Mouse (Mus musculus): ENCODE results near the gene Tes3-ps. TPM values are rescaled to one million over a fixed set of nuclear protein-coding genes. Genes with fewer than 3 reads are reported as not detected.

Gene Tes3-ps
- total RNA-seq (2021) = 1 to 10 TPM; 1.3 to 1.5 TPM
- long read RNA-seq, experiment 1, partial matches to known transcripts = 0 of 1 reads
- long read RNA-seq, experiment 1, other reads (novel, unspliced or antisense) = 0 of 1 reads
- long read RNA-seq, experiment 2 = 0 reads

DNA sequence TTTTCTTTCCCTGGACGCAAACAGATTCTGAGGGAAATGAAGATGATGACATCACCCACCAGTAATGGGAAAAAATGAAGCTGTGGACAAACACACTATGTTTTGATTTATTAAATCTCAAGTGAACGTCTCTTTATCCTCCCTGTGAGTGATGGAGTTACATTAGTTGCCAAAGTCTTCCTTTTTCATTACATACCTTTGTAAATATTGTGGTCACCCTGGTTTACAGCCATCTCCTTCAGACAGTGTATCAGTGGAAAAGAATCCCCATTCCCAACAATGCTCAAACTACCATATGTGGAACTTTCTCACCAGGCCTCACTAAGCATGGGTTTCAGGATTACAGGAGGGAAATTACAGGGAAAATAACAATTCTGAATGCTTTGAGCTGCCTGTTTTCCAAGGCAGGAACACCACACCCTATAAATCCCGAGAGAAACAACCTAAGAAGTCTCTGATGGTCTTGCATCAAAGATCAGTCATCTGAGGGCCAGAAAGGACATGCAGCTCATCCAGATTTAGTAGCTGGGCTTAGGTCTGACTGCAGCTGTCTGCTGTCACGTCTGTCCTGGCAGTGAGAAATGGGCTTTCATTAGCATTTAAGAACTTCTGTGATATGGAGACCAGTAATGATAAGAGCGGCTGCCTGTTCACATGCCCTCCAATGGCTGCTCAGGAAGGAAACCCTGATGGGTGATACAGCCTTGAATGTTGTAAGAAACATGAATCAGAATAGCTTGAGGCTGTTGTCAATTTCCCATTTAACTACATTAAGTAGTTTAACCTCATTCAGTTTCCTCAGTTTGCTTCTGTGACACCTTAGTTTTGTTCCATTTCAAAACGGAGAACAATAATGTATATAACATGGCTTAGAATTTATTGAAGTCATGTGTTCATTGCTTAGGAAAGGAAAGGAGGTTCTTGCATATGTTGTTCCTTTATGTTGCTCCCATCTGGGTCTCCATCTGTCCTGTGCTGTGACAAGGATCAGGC is at the start of gene Tes3-ps:
Gene Tes3-ps (plus strand): TSS at position 943 of the 993 bp plus-strand sequence.
- peak in 1 of 2 experiments; percentile 54 for DNase-seq

GRCm38 (mm10) chr13:49444451-49444850 is 48.7 kb upstream of the Tes3-ps start:
- DNase-seq = no peak

- DNase-seq = peak; percentile 88 to 92
Measured at GRCm38 (mm10) chr13:49449318-49449749, 43.8 kb upstream of the Tes3-ps start.

- DNase-seq = peak; percentile 53 to 74
Measured at GRCm38 (mm10) chr13:49460276-49460675, 32.8 kb upstream of the Tes3-ps start.

GRCm38 (mm10) chr13:49460692-49461414 is 32.3 kb upstream of the Tes3-ps start:
- peak in 1 of 2 experiments; percentile 72 for DNase-seq

DNA sequence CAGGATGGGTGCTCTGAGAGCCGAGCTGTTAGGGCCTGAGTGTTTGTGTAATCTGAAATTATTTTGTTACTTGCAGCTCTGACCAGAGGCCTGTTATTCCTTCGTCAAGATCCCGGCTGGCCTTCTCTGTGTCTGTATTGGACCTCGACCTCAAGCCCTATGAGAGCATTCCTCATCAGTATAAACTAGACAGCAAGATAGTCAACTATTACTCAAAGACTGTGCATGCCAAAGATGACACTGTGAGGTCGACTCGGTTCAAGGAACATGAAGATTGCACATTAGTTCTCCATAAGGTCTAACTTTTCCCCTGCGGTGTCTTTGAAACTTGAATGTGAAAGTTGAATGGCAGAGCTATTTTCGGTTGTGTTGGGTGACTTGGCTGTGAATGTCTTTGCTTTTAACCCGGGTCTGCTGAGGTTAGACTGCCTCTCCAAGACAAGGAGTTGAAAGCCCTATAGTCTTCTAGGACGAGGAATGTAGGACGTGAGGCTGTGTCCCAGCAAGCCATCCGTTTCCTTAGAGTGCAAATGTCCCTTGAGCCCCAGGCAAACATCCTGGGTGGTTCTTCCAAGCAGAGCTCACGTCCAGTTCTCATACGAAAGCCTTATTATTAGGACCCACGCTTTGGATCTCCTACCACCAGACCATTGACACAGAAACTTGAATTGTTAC is 31.5 kb upstream of the Tes3-ps start:
- peak; percentile 57 to 67 for DNase-seq

DNA sequence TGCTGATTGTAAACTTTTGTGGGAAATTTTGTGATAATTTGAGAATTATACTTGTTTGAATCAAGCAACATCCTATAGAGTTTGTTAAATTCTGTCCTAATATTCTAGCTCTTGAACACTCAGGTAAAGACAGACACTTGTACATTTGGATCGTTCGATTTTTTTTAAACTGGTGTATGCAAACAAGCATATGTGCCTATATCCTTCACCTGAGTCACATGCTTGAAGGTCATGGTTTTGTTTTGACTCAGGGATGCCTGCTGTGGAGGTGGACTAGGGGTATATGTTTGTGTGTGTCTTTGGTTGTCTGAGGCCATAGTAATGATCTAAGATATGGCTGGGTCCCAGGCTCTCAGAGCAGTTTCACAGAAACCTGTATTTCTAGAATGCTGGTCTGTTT is 30.2 kb upstream of the Tes3-ps start:
- no peak for DNase-seq

DNA sequence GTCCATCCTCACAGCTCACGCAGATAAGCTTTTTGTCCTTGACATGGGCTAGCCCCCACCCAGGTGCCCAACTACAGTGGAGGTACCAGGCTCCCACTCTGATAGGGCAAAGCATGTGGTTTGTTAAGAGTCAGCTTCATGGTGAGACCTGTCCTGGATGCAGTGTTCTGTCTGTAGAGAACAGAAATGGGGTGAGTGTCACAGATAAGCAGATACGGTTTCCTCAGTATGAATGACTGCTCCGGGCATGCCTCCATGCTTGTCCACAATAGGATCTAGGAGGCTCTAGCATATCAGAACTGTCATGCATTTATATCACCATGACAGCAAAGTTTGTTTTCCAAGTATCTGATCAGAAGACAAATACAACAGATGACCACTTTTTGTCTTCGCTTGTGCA is 27.2 kb upstream of the Tes3-ps start:
- DNase-seq = no peak

DNA sequence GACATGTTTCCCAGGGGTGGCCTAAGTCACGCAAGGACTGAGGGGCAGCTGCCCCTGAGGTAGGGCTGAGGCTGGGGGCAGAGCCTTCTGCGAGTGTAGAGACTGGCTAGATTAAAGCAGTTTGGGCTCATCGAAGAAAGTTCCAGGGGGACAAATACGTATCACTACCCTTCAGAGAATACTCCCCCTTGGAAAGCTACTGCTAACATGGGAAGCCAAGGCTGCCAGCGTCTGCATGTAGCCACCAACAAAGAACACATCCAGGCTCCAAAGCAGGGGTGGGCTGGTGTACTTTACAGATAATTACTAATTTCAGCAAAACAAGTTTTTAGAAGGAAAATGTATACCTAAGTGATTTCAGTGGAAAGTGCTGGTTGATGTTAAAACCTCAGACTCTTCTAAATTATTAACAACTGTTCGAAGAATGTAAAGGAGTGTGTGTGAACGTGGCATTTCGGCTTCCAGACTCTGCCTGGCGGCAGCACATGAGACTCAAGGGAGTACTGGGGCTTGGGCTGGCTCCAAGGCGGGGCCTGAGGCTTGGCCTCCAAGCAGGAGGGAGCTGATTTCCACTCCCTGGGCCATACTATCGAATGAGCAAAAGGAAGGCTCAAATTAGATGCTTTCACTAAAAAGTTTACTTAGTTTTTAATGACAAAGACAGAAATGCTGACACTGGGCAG is 26.6 kb upstream of the Tes3-ps start:
- peak; percentile 80 to 83 for DNase-seq

GRCm38 (mm10) chr13:49467585-49467984 is 25.5 kb upstream of the Tes3-ps start:
- no peak for DNase-seq

DNA sequence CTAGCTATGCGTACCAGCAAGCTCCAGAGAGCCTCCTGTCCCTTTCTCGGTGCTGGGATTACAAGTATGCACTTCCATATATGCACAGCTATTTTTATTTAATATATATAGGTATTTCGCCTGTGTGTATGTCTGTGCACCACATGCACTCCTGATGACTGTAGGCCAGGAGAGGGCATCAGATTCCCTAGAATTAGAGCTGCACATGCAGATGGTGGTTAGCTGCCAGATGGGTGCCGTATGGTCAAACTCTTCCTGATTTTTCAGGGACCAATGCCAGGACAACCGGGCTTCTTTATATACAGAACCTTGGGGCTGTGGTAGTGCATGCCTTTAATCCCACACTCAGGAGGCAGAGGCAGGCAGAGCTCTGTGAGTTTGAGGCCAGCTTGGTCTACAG is 24.1 kb upstream of the Tes3-ps start:
- DNase-seq = no peak

- peak in 1 of 2 experiments; percentile 54 for DNase-seq
Measured at GRCm38 (mm10) chr13:49470319-49470718, 22.8 kb upstream of the Tes3-ps start.

DNA sequence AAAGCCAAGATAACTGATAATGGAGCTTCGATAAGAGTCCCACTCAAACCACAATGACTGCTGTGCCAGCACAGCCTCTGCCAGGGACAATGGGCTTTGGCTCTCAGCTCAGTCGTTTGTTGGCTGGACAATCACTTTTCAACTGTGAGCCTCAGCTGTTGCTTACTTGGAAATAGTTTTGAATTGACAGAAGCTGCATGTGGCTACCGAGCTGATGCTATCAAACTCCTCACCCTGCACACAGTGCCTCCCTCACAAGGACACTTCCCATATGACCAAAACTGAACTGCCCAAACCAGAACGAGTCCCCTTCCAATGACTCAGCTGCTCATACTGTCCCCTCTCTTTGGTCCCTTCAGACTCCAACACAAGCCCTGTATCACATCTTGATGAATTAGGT is 22.3 kb upstream of the Tes3-ps start:
- peak; percentile 79 to 80 for DNase-seq

DNA sequence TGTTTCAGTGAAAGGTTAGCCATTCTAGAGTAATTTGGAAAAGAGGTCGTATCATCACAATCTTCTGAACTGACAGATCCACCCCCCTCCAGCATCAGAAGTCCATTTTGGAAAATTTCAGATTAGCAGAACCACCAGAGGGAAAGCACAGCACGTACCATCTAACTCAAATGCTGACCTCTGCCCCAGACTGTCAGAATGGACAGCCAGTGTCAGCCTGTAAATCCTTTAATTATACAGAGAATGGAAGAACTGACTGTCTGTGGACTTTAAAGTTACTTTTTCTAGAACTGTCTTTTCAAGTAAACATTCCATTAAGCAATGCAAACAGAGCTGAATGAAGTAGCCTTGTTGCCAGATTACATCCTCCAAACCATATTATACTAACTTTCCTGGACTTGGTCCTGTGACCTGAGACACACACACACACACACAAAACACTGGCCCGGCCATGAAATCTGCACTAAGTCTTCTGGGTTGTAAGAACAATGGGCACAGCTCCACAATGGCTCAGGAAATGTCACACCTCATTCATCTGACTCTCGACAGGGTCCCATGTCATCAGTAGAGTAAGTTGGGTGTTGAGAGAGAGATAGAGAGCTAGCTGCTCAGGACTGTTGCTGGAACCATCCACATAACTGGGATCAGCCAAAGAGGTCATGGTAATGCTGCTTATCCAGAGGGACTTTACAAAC is 21.0 kb upstream of the Tes3-ps start:
- DNase-seq = no peak

DNA sequence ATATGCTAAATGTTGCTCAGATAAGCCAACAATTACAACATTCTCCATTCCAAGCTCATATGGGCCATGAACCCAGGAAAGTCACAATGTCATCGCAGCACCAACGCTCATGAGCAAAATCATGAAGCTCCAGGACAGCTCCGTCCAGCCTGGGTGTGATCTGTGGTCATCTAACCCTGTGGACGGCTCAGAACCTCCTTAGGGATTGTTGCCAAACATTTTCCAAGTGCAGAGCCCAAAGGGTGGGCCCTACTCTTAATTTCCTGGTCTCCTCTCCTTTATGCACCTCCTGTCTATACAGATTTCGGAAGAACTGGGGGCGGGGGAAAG is 20.5 kb upstream of the Tes3-ps start:
- DNase-seq = no peak

- DNase-seq = no peak
Measured at GRCm38 (mm10) chr13:49477887-49478286, 15.2 kb upstream of the Tes3-ps start.

DNA sequence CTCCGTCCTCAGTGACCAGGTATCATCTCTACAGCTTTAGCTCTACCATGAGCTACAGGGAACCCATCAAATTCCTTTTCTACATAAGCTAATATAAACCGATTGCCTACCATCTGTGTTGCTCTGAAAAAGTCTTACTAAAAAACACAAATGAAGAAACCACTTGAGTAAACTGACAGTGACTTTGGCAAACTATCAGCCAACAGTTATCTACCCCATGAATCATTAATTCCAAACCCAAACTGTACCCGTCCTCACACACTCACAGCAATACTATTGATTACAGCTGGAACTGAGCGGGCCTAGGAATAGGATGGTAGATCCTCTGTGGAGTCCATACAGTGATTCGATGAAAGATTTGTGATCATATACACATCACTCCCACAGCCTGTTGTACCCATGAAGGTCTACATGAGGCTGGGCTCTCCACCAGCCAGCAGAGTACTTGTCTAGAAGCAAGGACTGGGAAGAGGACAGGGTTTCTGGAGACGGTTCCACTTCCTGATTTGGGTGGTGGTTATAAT is 14.2 kb upstream of the Tes3-ps start:
- no peak for DNase-seq

- peak; percentile 72 to 74 for DNase-seq
Measured at GRCm38 (mm10) chr13:49479399-49479798, 13.7 kb upstream of the Tes3-ps start.

- peak; percentile 92 to 95 for DNase-seq
Measured at GRCm38 (mm10) chr13:49480057-49480456, 13.1 kb upstream of the Tes3-ps start.

GRCm38 (mm10) chr13:49480551-49480950 is 12.6 kb upstream of the Tes3-ps start:
- DNase-seq = peak; percentile 36 to 73

GRCm38 (mm10) chr13:49485388-49485787 is 7.7 kb upstream of the Tes3-ps start:
- no peak for DNase-seq

Measured in heart, adult 18-20 months (tissue).